Comparison of ENCODE assay signal across 8 mouse cellular contexts in genomic region chr5:143048232-143049012, GRCm38 (mm10).
DNase-seq lines count a peak whose midpoint lies in the region; ATAC-seq and TF ChIP-seq lines count a peak whose summit lies in the region.

No protein-coding gene starts in this region.

- H3K79me2 ChIP-seq in myocyte (ENCODE audit: control insufficient read depth, insufficient read depth) = no peaks in the 10 kb centered on the region

- H3K4me1 ChIP-seq in hindbrain, embryonic 16.5 days (ENCODE audit: control insufficient read depth, insufficient read depth, low read depth, low read length) = peaks cover 25% of the 10 kb centered on the region

- peak overlapping the region; percentile 43; the same call in 1 of the 2 replicates for H3K9ac ChIP-seq in hindbrain, embryonic 16.5 days (ENCODE audit: low read depth, low read length)

- TF ChIP-seq POLR2A in myocyte (IDR thresholded peaks at IDR 0.05; ENCODE audit: insufficient read length, low read depth) = no peak

- TF ChIP-seq CTCF in left cerebral cortex, adult 2 months (IDR thresholded peaks at IDR 0.05) = no peak

- intact Hi-C loops in left cerebral cortex, adult 2 months (cut with DNase I) = no loop called here
- intact Hi-C loops in left cerebral cortex, postnatal 36 days (cut with DNase I) = no loop called here

- H3K27me3 ChIP-seq in hindbrain, embryonic 16.5 days (replicated peaks; ENCODE audit: control insufficient read depth, insufficient read depth, low read length) = no peaks in the 10 kb centered on the region
- no peaks in the 10 kb centered on the region for H3K27me3 ChIP-seq in myocyte (ENCODE audit: control insufficient read depth, insufficient read depth, insufficient read length)

- ATAC-seq in common myeloid progenitor, adult 5-6 weeks (replicated peaks; ENCODE audit: low read depth, poor library complexity, severe bottlenecking) = 0 out of 2 replicates have a peak, but pooled peaks have one; percentile 11
- ATAC-seq in hindbrain, embryonic 16.5 days = peak; percentile 61; the same call in 1 of the 2 replicates

- no peaks in the 10 kb centered on the region for H3K36me3 ChIP-seq in hindbrain, embryonic 16.5 days (ENCODE audit: control insufficient read depth, insufficient read depth, low read length)
- no peaks in the 10 kb centered on the region for H3K36me3 ChIP-seq in myocyte (ENCODE audit: control insufficient read depth, insufficient read depth)

- H3K9me3 ChIP-seq in hindbrain, embryonic 16.5 days (ENCODE audit: control insufficient read depth, low read length) = no peaks in the 10 kb centered on the region

- DNase-seq in left cerebral cortex, adult 2 months (ENCODE audit: extremely low spot score in 1 of 2, low spot score in 2 of 2) = no peak
- no peak for DNase-seq in left cerebral cortex, adult 11 months (ENCODE audit: low spot score)
- DNase-seq in adrenal gland, postnatal 14 days = no peak
- no peak for DNase-seq in left cerebral cortex, postnatal 36 days (ENCODE audit: low spot score in 2 of 2)
- no peak for DNase-seq in cerebellum, adult 8-10 months

- no peak overlapping the region for H3ac ChIP-seq in myocyte (ENCODE audit: control insufficient read depth, insufficient read length)

- H3K27ac ChIP-seq in left cerebral cortex, adult 2 months = peak overlapping the region; percentile 36; the same call in 1 of the 2 replicates
- peak overlapping the region; percentile 70 for H3K27ac ChIP-seq in hindbrain, embryonic 16.5 days (ENCODE audit: low read depth, low read length)

- no peak overlapping the region for H3K4me2 ChIP-seq in hindbrain, embryonic 16.5 days (ENCODE audit: low read length)
- peak overlapping the region; percentile 12 for H3K4me2 ChIP-seq in myocyte (ENCODE audit: low read depth)

- H3K4me3 ChIP-seq in left cerebral cortex, adult 2 months = no peak overlapping the region
- no peak overlapping the region for H3K4me3 ChIP-seq in hindbrain, embryonic 16.5 days (ENCODE audit: low read length)
- H3K4me3 ChIP-seq in myocyte = no peak overlapping the region

TF ChIP-seq in myocyte, 11 proteins besides CTCF, POLR2A, EP300 and RAD21:
- TF ChIP-seq MYOD1 (IDR thresholded peaks at IDR 0.05; ENCODE audit: control insufficient read depth in 1 of 3, insufficient read length in 2 of 3, low read depth in 2 of 3) (no peak), MYOG (IDR thresholded peaks at IDR 0.05; ENCODE audit: control insufficient read depth in 1 of 3, insufficient read depth in 1 of 3, insufficient read length in 2 of 3, low read depth in 2 of 3) (no peak), MAX (IDR thresholded peaks at IDR 0.05; ENCODE audit: low read depth) (no peak), REST (IDR thresholded peaks at IDR 0.05; ENCODE audit: insufficient read depth, insufficient read length) (no peak), TCF3 (IDR thresholded peaks at IDR 0.05; ENCODE audit: insufficient read length, low read depth) (no peak), TCF12 (IDR thresholded peaks at IDR 0.05; ENCODE audit: insufficient read depth, poor library complexity, severe bottlenecking) (no peak), POLR2AphosphoS2 (IDR thresholded peaks at IDR 0.05; ENCODE audit: insufficient read length, low read depth) (no peak), CEBPB (IDR thresholded peaks at IDR 0.05; ENCODE audit: insufficient read depth, poor library complexity, severe bottlenecking) (no peak), E2F4 (IDR thresholded peaks at IDR 0.05; ENCODE audit: insufficient read depth) (no peak), SRF (IDR thresholded peaks at IDR 0.05; ENCODE audit: control insufficient read depth, insufficient read length, low read depth) (no peak), USF1 (IDR thresholded peaks at IDR 0.05; ENCODE audit: low read depth) (no peak)
